Mouse (Mus musculus) left cerebral cortex, adult 8-10 months (tissue): ENCODE data around the gene Pagr1b. TPM values are rescaled to one million over a fixed set of nuclear protein-coding genes. Genes with fewer than 3 reads are reported as not detected.

Experiments used
- DNase-seq, 2 experiments: peaks; one replicate each; pipeline ENCODE4 v3.0.0; 2022; ENCODE audit warnings: low spot score in 2 of 2
- microRNA-seq, 2 experiments: library from miRNA; unstranded; fragments of <30 nt; microRNA quantifications; one replicate each; pipeline ENCODE4 v1.2.0; 2022
- total RNA-seq, 4 experiments: library from RNA; stranded (reverse); gene quantifications; 2 replicates each; pipeline ENCODE4 v1.2.4; 2022

Gene Pagr1b
- total RNA-seq, 4 experiments from 2014 or later: 2.5 TPM; not detected in 3

- DNase-seq: no peak
Measured at GRCm38 (mm10) chr7:126951741-126952140, 64.5 kb downstream of the Pagr1b start.

Small RNAs within 50 kb of the gene (microRNA-seq; reads per million reads assigned to microRNA genes)
- 0 reads per million in 2 experiments for gene Gm44343

Other genes with a start within 250 kb of the Pagr1b start
- gene Ypel3, start 239.5 kb downstream of the Pagr1b start, total RNA-seq: 100 to 1,000 TPM; 256 to 289 (median 278) TPM
- under 1 TPM; 0.63 to 1.00 (median 0.84) TPM for gene Tbx6, start 235.0 kb downstream of the Pagr1b start, total RNA-seq
- gene Ppp4c, start 224.0 kb downstream of the Pagr1b start, total RNA-seq: 10 to 100 TPM; 48.2 to 56.0 (median 51.2) TPM
- 10 to 100 TPM; 58.1 to 63.4 (median 59.6) TPM for gene Fam57b, start 218.8 kb downstream of the Pagr1b start, total RNA-seq
- gene 4930451I11Rik, start 184.8 kb downstream of the Pagr1b start, total RNA-seq: 1 to 10 TPM in 1 of 4 experiments, not detected in 3; 2.3 TPM
- 10 to 100 TPM; 45.6 to 57.5 (median 53.5) TPM for gene Doc2a, start 169.1 kb downstream of the Pagr1b start, total RNA-seq
- 10 to 100 TPM; 32.6 to 47.7 (median 40.7) TPM for gene Hirip3, start 154.5 kb downstream of the Pagr1b start, total RNA-seq
- 10 to 100 TPM; 48.0 to 61.8 (median 51.8) TPM for gene Ino80e, start 154.1 kb downstream of the Pagr1b start, total RNA-seq
- 100 to 1,000 TPM; 146 to 153 (median 152) TPM for gene Taok2, start 131.8 kb downstream of the Pagr1b start, total RNA-seq
- gene Tmem219, start 93.6 kb downstream of the Pagr1b start, total RNA-seq: 10 to 100 TPM; 20.8 to 25.4 (median 22.8) TPM
- gene Kctd13, start 87.6 kb downstream of the Pagr1b start, total RNA-seq: 100 to 1,000 TPM; 153 to 158 (median 156) TPM
- gene Asphd1, start 66.9 kb downstream of the Pagr1b start, total RNA-seq: 10 to 100 TPM; 44.4 to 53.4 (median 50.5) TPM
- gene Sez6l2, start 65.9 kb downstream of the Pagr1b start, total RNA-seq: 100 to 1,000 TPM; 419 to 434 (median 424) TPM
- gene Cdipt, start 40.6 kb downstream of the Pagr1b start, total RNA-seq: 100 to 1,000 TPM; 175 to 183 (median 179) TPM
- gene Cdiptos, start 40.4 kb downstream of the Pagr1b start, total RNA-seq: under 1 TPM in 1 of 4 experiments, not detected in 3; 0.61 TPM
- 10 to 100 TPM; 10.9 to 12.6 (median 12.0) TPM for gene Mvp, start 1.9 kb downstream of the Pagr1b start, total RNA-seq
- 10 to 100 TPM; 13.2 to 34.8 (median 28.4) TPM for gene Pagr1a, start 868 bp upstream of the Pagr1b start, total RNA-seq
- 10 to 100 TPM; 35.5 to 49.5 (median 45.3) TPM for gene Gm42742, start 4.6 kb upstream of the Pagr1b start, total RNA-seq
- 100 to 1,000 TPM; 191 to 225 (median 213) TPM for gene Prrt2, start 4.7 kb upstream of the Pagr1b start, total RNA-seq
- 100 to 1,000 TPM; 167 to 197 (median 191) TPM for gene Maz, start 10.6 kb upstream of the Pagr1b start, total RNA-seq
- 1 to 10 TPM; 2.3 to 7.1 (median 5.3) TPM for gene Kif22, start 26.0 kb upstream of the Pagr1b start, total RNA-seq
- not detected for gene Zg16, start 70.8 kb upstream of the Pagr1b start, total RNA-seq
- 1 to 10 TPM in 3 of 4 experiments, under 1 TPM in 1; 0.97 to 2.6 (median 1.7) TPM for gene AI467606, start 74.9 kb upstream of the Pagr1b start, total RNA-seq
- gene Qprt, start 105.7 kb upstream of the Pagr1b start, total RNA-seq: under 1 TPM in 3 of 4 experiments, not detected in 1; 0.19 to 0.50 (median 0.28) TPM
- gene Spn, start 121.3 kb upstream of the Pagr1b start, total RNA-seq: under 1 TPM in 3 of 4 experiments, not detected in 1; 0.09 to 0.30 (median 0.13) TPM
- 100 to 1,000 TPM in 2 of 4 experiments, 10 to 100 TPM in 2; 89.7 to 111 (median 98.2) TPM for gene Cd2bp2, start 179.6 kb upstream of the Pagr1b start, total RNA-seq
- 100 to 1,000 TPM in 2 of 4 experiments, 10 to 100 TPM in 2; 89.4 to 105 (median 96.9) TPM for gene Tbc1d10b, start 192.0 kb upstream of the Pagr1b start, total RNA-seq
- 10 to 100 TPM in 2 of 4 experiments, 1 to 10 TPM in 2; 1.9 to 21.6 (median 9.2) TPM for gene Mylpf, start 192.4 kb upstream of the Pagr1b start, total RNA-seq
- 10 to 100 TPM; 18.2 to 21.2 (median 21.0) TPM for gene Zfp553, start 216.6 kb upstream of the Pagr1b start, total RNA-seq
- gene Sept1, start 216.6 kb upstream of the Pagr1b start, total RNA-seq: 1 to 10 TPM; 3.1 to 7.1 (median 5.4) TPM
- 10 to 100 TPM; 49.5 to 55.5 (median 53.6) TPM for gene Zfp771, start 227.8 kb upstream of the Pagr1b start, total RNA-seq
- gene Dctpp1, start 244.2 kb upstream of the Pagr1b start, total RNA-seq: 10 to 100 TPM; 24.3 to 28.3 (median 26.0) TPM